Mouse (Mus musculus) liver, postnatal 0 days (tissue): Measurements from ENCODE around the gene Zmynd11. TPM values are rescaled to one million over a fixed set of nuclear protein-coding genes. Genes with fewer than 3 reads are reported as not detected.

Experiments
- ATAC-seq: fragments of 200-750 bp; cut with Nextera tagmentation; 2 replicates; pipeline ENCODE4 v1.8.0; 2017; ENCODE audit warnings: mild to moderate bottlenecking, moderate library complexity
- DNase-seq: peaks from one replicate; pipeline ENCODE4 v3.0.0-alpha.2; 2016
- H3K27ac ChIP-seq: fragments of 300-500 bp; sonication (generic); 2 replicates; pipeline ENCODE4 v1.5.1; 2014; ENCODE audit warnings: antibody characterized with exemption, moderate library complexity, mild to moderate bottlenecking, low read depth
- H3K27me3 ChIP-seq: fragments of 300-500 bp; sonication (generic); 2 replicates; pipeline ENCODE4 v1.6.1; 2014; ENCODE audit warnings: low read length, control low read depth, mixed read lengths; ENCODE audit not compliant: insufficient read depth
- H3K36me3 ChIP-seq: fragments of 300-500 bp; sonication (generic); replicated peaks from 2 replicates; pipeline ENCODE4 v1.6.1; 2014; ENCODE audit warnings: mild to moderate bottlenecking, control low read depth, low read length, moderate library complexity, mixed read lengths; ENCODE audit not compliant: insufficient read depth
- H3K4me1 ChIP-seq: fragments of 300-500 bp; sonication (generic); 2 replicates; pipeline ENCODE4 v1.6.1; 2014; ENCODE audit warnings: antibody characterized with exemption, mild to moderate bottlenecking, control low read depth; ENCODE audit not compliant: insufficient read depth
- H3K4me2 ChIP-seq: fragments of 300-500 bp; sonication (generic); 2 replicates; pipeline ENCODE4 v1.6.1; 2014; ENCODE audit warnings: low read depth, mild to moderate bottlenecking, low read length, moderate library complexity, mixed read lengths
- H3K4me3 ChIP-seq: fragments of 300-500 bp; sonication (generic); 2 replicates; pipeline ENCODE4 v1.5.1; 2014; ENCODE audit warnings: low read depth, low read length
- H3K9ac ChIP-seq: fragments of 300-500 bp; sonication (generic); replicated peaks from 2 replicates; pipeline ENCODE4 v1.6.1; 2014; ENCODE audit warnings: mild to moderate bottlenecking, moderate library complexity
- H3K9me3 ChIP-seq: fragments of 300-500 bp; sonication (generic); 2 replicates; pipeline ENCODE4 v1.6.1; 2016; ENCODE audit warnings: mild to moderate bottlenecking, control low read depth, low read length, mixed read lengths
- CTCF ChIP-seq: sonication (generic); IDR thresholded peaks from 2 replicates; pipeline ENCODE4 v1.5.1; 2016; ENCODE audit warnings: antibody characterized with exemption, low read depth
- EP300 ChIP-seq: IDR thresholded peaks from 2 replicates; pipeline ENCODE4 v1.6.1; 2016; ENCODE audit warnings: antibody characterized with exemption, low read depth, mild to moderate bottlenecking
- WGBS: fragments of 180-500 bp; shearing (Covaris S2); extraction: QIAGEN DNeasy Blood & Tissue Kit; methylation state at CpG from one replicate; pipeline ENCODE4 v1.1.7; 2014; ENCODE audit not compliant: insufficient replicate concordance; 5-methylcytosine and 5-hydroxymethylcytosine counted together
- polyA plus RNA-seq: library from polyadenylated mRNA; unstranded; fragments of >200 nt; fragmentation: Nextera tagmentation; extraction: Ambion mirVana; gene quantifications from 2 replicates; pipeline ENCODE4 v1.2.1, GENCODE M21; 2015

The Zmynd11 gene
- polyA plus RNA-seq, 1 experiment from 2014 or later, result 21.2 TPM

GRCm38 (mm10) chr13:9689366-9689765 is 75.8 kb downstream of the Zmynd11 start:
- Histone ChIP-seq H3K27ac (no peak overlapping the region), H3K36me3 (peaks cover 61% of the 10 kb centered on the region), H3K4me2 (no peak overlapping the region), H3K9ac (no peak overlapping the region), H3K4me3 (no peak overlapping the region), H3K4me1 (no peaks in the 10 kb centered on the region), H3K9me3 (no peaks in the 10 kb centered on the region), H3K27me3 (no peaks in the 10 kb centered on the region)
- no peak for DNase-seq
- no peak for TF ChIP-seq EP300
- TF ChIP-seq CTCF, result no peak
- 88% methylated on average over 16 of the region's 16 CpGs for WGBS
- ATAC-seq, result no peak

GRCm38 (mm10) chr13:9686765-9687164 is 78.4 kb downstream of the Zmynd11 start:
- WGBS, result 90% methylated on average over 11 of the region's 11 CpGs
- H3K9ac ChIP-seq, result no peak overlapping the region
- no peak overlapping the region for H3K27ac ChIP-seq
- ATAC-seq, result no peak
- DNase-seq, result no peak
- H3K4me3 ChIP-seq, result no peak overlapping the region
- no peaks in the 10 kb centered on the region for H3K9me3 ChIP-seq
- peaks cover 58% of the 10 kb centered on the region for H3K36me3 ChIP-seq
- TF ChIP-seq CTCF, result no peak
- TF ChIP-seq EP300, result no peak
- no peaks in the 10 kb centered on the region for H3K27me3 ChIP-seq
- no peak overlapping the region for H3K4me2 ChIP-seq
- no peaks in the 10 kb centered on the region for H3K4me1 ChIP-seq

GRCm38 (mm10) chr13:9686261-9686660 is 78.9 kb downstream of the Zmynd11 start:
- no peak overlapping the region for H3K4me2 ChIP-seq
- H3K27ac ChIP-seq, result no peak overlapping the region
- H3K36me3 ChIP-seq, result peaks cover 52% of the 10 kb centered on the region
- no peak overlapping the region for H3K9ac ChIP-seq
- WGBS, result 86% methylated on average over 7 of the region's 7 CpGs
- no peaks in the 10 kb centered on the region for H3K9me3 ChIP-seq
- no peak overlapping the region for H3K4me3 ChIP-seq
- H3K27me3 ChIP-seq, result no peaks in the 10 kb centered on the region
- ATAC-seq (no peak), DNase-seq (no peak)
- no peak for TF ChIP-seq EP300
- TF ChIP-seq CTCF, result no peak
- no peaks in the 10 kb centered on the region for H3K4me1 ChIP-seq

- no peak for DNase-seq
- Histone ChIP-seq H3K27me3 (no peaks in the 10 kb centered on the region), H3K4me1 (no peaks in the 10 kb centered on the region), H3K36me3 (peaks cover 35% of the 10 kb centered on the region), H3K4me3 (no peak overlapping the region), H3K9ac (no peak overlapping the region), H3K4me2 (no peak overlapping the region), H3K9me3 (no peaks in the 10 kb centered on the region), H3K27ac (no peak overlapping the region)
- ATAC-seq, result no peak
- WGBS, result 86% methylated on average over 11 of the region's 11 CpGs
- no peak for TF ChIP-seq EP300
Observed at GRCm38 (mm10) chr13:9684153-9684923, 80.8 kb downstream of the Zmynd11 start.

- H3K27me3 ChIP-seq, result no peaks in the 10 kb centered on the region
- H3K9ac ChIP-seq, result no peak overlapping the region
- no peak for ATAC-seq
- WGBS, result 85% methylated on average over 4 of the region's 4 CpGs
- no peak for DNase-seq
- H3K4me2 ChIP-seq, result no peak overlapping the region
- no peaks in the 10 kb centered on the region for H3K4me1 ChIP-seq
- H3K4me3 ChIP-seq, result no peak overlapping the region
- H3K36me3 ChIP-seq, result peaks cover 27% of the 10 kb centered on the region
- TF ChIP-seq CTCF (0 out of 2 replicates have a peak, but pooled peaks have one; percentile 13), EP300 (no peak)
- no peaks in the 10 kb centered on the region for H3K9me3 ChIP-seq
- no peak overlapping the region for H3K27ac ChIP-seq
Observed at GRCm38 (mm10) chr13:9683280-9683679, 81.8 kb downstream of the Zmynd11 start.

GRCm38 (mm10) chr13:9681492-9681891 is 83.6 kb downstream of the Zmynd11 start:
- no peaks in the 10 kb centered on the region for H3K9me3 ChIP-seq
- WGBS, result 90% methylated on average over 3 of the region's 3 CpGs
- H3K4me1 ChIP-seq, result no peaks in the 10 kb centered on the region
- no peak overlapping the region for H3K4me2 ChIP-seq
- ATAC-seq, result no peak
- H3K27ac ChIP-seq, result no peak overlapping the region
- no peak for DNase-seq
- H3K9ac ChIP-seq, result no peak overlapping the region
- no peak overlapping the region for H3K4me3 ChIP-seq
- no peak for TF ChIP-seq EP300
- TF ChIP-seq CTCF, result no peak
- H3K36me3 ChIP-seq, result peaks cover 11% of the 10 kb centered on the region
- H3K27me3 ChIP-seq, result no peaks in the 10 kb centered on the region
